Mouse (Mus musculus): ENCODE data around the gene Chl1.

Chl1 gene

DNA sequence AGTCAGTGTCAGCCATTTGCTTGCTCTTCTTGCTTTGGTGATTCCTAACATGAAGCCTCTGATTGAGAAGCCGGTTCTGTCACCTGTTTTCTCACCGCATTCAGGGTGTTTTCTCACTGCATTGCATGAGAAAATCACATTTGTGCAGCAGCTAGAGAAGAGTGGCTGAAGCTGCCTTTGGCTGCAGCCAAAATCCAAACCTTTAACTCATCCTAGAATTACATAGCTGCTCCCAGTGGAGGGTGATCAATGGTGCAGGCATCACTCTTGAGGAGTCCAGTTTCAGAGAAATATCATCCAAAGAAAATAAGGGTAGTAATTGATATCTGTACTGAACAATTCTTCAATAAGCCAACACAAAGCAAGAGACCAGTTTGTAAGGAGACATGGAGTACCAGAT lies 154.8 kb downstream of the Chl1 start:
- DNase-seq (ENCODE audit: low read depth, low spot score), result no peak

- DNase-seq (ENCODE audit: low read depth, low spot score), result no peak
These were observed 155.4 kb downstream of the Chl1 start for GRCm38 (mm10) chr6:103665677-103666316.

DNA sequence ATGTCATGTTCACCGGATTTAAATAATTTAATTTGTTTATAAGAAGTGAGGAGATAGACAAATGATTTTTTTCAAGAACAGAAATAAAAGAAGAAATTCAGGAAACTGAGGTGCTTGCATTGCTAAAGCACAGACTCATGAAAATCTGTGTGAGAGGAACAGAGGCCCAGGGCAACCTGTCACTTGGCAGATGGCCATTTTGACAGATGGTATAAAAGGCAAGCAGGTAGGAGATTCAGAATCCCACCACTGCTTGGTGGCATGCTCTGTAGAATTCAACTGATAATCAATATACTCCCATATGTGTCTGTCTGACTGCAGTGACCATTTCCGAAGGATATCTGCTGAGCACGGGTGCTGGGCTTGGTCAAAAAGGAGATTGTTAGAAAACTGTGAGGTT lies 162.7 kb downstream of the Chl1 start:
- DNase-seq (ENCODE audit: low read depth, low spot score), result no peak

- peak; percentile 7 for DNase-seq (ENCODE audit: low read depth, low spot score)
These were observed 163.9 kb downstream of the Chl1 start for GRCm38 (mm10) chr6:103674332-103674731.

DNA sequence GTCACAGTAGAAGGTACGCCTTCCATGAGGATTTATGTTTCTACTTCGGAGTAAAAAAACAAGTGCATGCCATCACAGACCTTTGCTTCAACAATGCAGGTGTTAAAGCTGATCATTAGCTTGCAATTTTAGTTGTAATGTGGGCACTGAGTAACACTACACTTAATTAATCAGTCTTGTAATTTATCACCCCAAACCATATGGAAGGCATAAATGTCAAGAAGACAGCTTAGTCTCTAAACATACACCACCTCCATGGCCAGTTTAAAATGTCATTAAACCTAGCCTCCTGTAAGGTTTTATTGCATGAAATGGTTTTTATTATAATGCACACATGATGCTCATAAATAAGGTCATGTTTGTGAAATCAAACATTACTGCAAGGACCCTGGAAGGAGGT lies 164.8 kb downstream of the Chl1 start:
- no peak for DNase-seq (ENCODE audit: low read depth, low spot score)

DNA sequence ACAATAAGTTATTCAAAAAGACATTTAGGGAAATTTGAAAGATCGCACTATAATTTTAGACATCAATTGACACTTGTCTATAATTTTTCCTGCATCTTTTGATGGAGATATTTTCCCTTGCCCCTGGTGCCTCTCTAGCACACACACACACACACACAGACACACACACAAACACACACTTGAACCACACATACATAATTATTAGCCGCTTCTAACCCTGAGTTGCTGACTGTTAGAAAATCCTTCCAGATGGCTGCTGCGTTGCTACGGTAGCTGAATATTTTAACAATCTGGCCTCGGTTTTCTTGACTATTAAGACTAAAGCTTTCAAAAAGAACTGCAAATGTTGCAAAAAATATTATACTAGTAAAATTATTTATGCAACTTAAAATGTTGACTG lies 166.3 kb downstream of the Chl1 start:
- DNase-seq (ENCODE audit: low read depth, low spot score), result no peak

DNA sequence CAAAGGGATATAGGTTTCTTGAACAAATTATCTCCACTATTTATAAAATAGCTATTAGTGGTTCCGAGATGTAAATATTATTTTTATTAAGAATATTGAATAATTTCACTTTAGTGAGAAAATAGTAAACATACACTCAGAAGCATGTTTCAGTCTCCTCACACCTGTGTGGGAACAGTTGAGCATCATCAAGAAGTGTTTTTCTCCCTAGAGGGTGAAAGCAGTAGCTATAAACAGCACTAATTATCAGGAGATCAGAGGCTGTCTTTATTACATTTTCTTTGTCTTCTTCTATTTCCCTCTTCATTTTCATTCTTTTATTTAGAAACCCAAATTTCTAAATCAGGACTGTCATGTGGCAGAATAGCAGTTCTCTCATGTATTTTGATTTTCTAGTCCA lies 166.7 kb downstream of the Chl1 start:
- DNase-seq (ENCODE audit: low read depth, low spot score), result no peak

- peak; percentile 10 for DNase-seq (ENCODE audit: low read depth, low spot score)
These were observed 172.6 kb downstream of the Chl1 start for GRCm38 (mm10) chr6:103682854-103683574.

DNA sequence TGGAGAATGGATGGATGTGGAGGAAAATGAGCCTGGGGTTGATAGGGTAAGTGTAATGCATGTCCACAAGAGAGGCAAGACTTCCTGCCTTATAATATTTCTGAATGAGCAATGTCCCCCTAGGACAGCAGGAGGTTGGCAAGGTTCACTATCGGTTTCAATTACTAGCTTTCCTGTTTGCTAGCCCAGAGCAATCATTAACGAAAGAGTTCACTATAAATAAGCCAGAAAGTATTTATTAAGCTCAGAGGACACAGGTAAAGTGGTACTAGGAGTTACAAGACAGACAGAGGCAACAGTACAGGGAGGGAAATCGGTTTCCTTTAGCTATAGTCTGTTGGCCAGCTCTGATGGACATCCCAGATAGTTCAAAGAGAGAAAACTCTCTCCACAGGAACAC lies 182.1 kb downstream of the Chl1 start:
- DNase-seq (ENCODE audit: low read depth, low spot score), result no peak

DNA sequence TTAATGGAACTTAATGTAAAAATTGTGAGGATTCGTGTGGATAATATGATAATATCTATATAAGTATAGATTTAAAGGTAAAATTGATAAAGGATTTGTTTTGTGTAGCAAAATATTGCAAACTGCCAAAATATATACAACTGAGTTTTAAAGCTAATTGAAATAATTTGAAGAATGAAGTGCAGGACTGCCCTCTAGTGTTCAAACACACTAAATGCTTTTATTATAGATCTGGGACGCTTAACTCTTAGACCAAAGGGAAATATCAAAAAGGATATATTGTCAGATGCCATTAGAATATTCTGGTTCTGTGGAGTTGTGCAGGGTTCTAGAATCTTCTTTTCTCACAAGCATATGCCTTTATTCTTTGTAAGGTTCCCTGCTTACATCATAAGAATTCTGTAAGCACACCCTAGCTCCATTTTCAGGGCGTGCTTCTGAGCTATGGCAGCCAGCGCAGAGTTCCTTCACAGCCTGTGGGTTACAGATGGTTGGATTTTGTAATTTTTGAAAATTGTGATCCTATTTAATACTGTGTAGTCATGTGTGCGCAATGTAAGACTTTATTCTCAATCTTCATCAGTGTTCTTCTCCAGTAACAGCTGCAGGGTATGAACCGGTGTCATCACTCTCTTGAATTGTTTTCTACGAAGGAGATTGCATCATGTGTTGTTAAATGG lies 187.1 kb downstream of the Chl1 start:
- no peak for DNase-seq (ENCODE audit: low read depth, low spot score)

DNA sequence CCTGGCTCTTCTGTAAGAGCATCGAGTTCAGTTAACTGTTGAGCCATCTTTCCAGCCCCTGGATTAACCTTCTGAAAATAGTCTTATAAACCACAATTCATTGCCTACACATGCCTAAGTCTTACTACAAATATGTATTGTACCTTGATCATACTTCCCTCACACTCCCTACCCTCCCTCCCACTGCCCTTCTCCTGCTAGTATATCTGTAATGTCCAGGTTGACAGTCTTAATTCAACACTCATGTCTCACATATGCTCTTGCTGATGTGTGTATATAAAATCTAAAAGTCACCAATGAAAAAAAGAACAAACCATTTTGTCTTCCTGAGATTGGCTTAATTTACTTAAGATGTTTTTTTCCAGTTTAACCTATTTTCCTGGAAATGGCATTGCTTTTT lies 189.1 kb downstream of the Chl1 start:
- no peak for DNase-seq (ENCODE audit: low read depth, low spot score)

GRCm38 (mm10) chr6:103699895-103700294 lies 189.5 kb downstream of the Chl1 start:
- DNase-seq (ENCODE audit: low read depth, low spot score), result no peak

DNA sequence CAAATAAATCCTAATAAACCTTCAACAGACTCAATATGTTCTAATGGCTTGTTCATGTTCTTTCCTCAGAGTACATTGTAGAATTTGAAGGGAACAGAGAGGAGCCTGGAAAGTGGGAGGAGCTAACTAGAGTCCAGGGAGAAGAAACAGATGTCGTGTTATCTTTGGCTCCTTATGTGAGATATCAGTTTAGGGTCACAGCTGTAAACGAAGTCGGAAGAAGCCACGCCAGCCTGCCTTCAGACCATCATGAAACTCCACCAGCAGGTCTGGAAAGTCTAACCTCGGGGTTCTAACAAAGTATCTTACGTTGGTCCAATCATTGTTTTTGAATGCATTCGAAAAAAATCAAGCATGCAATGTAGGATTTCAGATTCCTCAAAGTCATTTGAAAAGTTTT lies 189.9 kb downstream of the Chl1 start:
- no peak for DNase-seq (ENCODE audit: low read depth, low spot score)

- no peak for DNase-seq (ENCODE audit: low read depth, low spot score)
These were observed 196.0 kb downstream of the Chl1 start for GRCm38 (mm10) chr6:103706366-103706765.

- DNase-seq (ENCODE audit: low read depth, low spot score), result no peak
These were observed 228.9 kb downstream of the Chl1 start for GRCm38 (mm10) chr6:103739291-103739690.

- DNase-seq (ENCODE audit: low read depth, low spot score), result no peak
These were observed 232.4 kb downstream of the Chl1 start for GRCm38 (mm10) chr6:103742784-103743183.

DNA sequence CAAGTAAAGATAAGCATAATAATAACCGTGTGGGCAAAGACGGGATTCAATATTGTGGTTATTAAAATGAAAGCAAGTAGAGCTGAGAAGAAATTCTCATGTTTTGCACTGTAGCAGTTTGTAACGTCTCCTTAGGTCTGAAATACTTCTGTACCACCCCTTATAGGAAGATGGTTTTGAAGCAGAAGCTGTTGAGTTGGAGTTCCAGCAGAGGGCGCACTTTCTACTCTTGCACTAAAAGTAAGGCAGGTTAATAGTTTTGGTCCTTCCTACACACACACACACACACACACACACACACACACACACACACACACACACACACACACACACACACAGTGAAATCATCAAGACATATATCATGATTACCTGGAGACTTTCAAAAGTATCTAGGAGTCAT lies 235.7 kb downstream of the Chl1 start:
- DNase-seq (ENCODE audit: low read depth, low spot score), result no peak

DNA sequence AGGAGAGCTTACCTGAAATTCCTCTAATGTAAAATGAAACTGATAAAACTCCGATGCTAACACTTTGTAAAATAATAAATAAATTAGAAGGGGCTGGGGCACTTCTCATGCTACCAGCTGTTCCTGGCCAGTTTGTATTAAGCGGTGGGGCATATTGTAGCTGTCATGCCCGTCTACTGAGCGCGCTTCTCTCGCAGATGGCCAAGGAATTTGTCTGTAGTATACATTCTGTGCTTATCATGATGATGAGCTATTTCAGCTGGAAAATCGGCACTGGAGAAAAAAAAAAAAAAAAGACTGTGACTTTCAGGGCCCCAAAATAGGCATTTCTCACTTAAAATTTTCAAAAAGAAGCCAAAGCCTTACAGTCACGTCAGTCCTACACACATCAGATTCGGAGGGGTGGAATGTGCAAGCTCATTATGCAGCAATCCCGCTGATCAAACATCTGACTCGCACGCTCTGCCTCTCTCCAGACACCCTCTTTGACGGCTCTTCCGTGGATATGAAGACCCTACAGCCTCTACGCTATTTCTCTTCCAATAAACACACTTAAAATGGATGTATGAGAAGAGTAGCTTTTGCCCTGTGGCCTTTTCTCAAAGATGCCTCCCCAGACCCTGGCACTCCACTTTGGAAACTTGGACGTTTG lies 238.9 kb downstream of the Chl1 start:
- no peak for DNase-seq (ENCODE audit: low read depth, low spot score)

DNA sequence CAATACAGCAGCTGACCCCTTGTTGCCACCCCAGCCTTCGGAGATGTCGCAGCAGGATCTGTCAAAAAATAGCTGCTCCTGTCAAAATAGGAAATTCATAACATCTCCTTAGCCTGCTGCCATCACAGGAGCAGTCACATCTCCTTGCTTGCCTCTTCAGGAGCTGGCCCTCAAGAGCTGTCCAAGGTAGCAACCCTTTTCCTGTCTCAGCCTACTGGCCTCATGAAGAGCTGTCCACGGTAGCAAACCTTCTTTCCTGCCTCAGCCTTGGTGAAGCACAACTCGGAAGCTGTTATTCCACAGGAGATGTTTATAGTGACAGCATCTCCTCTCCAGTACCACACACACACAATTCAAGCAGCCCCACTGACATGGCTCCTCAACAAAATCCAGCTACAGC lies 243.5 kb downstream of the Chl1 start:
- DNase-seq (ENCODE audit: low read depth, low spot score), result no peak

- DNase-seq (ENCODE audit: low read depth, low spot score), result no peak
These were observed 256.4 kb downstream of the Chl1 start for GRCm38 (mm10) chr6:103766830-103767229.

DNA sequence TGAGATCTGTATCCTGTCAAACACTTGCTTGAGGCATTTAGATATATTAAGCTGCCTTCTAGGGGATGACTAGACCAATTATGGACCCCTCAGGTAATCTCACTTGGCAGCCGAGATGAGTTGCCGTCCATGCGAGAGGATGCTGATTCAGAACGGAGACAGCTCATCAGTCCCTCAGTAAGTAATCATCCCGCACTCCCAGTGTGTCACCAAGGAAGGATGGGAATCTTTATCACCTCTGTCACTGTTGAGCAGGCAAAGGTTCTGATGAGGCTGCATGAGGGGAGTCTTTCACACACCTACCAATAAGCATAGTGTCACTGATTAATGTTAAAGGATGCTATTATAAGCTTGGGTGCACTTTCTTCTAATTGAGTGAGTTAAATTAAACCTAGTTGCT lies 270.7 kb downstream of the Chl1 start:
- DNase-seq (ENCODE audit: low read depth, low spot score), result no peak

- no peak for DNase-seq (ENCODE audit: low read depth, low spot score)
These were observed 280.8 kb downstream of the Chl1 start for GRCm38 (mm10) chr6:103791077-103791632.
